Mouse (Mus musculus) urinary bladder, adult 2 months (tissue): ENCODE results near the gene Gcm1. TPM values are rescaled to one million over a fixed set of nuclear protein-coding genes. Genes with fewer than 3 reads are reported as not detected.

Experiments
- DNase-seq: peaks from one replicate; pipeline ENCODE4 v3.0.0; 2022; ENCODE audit warnings: low spot score
- polyA plus RNA-seq: library from polyadenylated mRNA; depleted of rRNA; stranded (reverse); fragments of >200 nt; gene quantifications from 2 replicates; pipeline ENCODE4 v1.2.3, GENCODE M21; 2012; rRNA removed

Gcm1 gene
- not detected in 2 replicates for polyA plus RNA-seq

DNA sequence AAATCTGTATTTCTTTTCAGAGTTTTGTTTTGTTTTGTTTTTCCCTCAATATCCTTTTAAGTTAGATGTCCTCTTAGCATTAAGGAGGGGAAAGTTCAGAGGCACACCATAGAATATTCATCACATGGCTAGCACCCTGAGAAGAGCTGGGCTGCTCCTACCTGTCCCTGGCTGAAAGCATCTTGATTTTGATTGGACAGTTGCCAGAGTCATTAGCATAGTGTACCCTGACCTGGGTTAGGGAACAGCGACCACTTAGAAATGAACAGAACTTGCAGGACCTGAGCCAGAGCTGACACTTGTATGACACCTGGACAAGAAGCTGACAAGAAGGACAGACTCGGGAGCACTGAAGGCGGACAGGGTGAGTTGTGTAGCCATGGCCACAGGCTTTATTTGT is at the start of gene Gcm1:
Gcm1 (plus strand) TSS at position 248 of the 400 bp plus-strand sequence.
- no peak for DNase-seq

DNA sequence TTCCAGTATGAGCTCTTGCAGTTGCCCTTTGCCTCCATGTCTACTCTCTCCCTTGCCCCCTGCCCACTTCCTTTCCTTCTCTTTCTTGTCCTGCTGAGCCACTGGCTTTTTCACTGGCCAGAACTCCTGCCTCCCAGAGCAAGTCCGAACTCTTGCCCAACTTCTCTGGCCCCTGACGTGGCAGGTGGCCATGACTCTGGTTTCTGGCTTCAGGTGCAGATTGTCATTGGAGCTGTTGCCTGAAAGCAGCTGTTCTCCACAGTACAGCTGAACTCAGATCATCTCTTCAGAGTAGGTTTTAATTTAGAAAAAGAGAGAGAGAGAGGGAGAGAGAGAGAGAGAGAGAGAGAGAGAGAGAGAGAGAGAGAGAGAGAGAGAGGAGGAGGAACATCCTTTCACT is 48.4 kb upstream of the Gcm1 start:
- DNase-seq, result no peak

DNA sequence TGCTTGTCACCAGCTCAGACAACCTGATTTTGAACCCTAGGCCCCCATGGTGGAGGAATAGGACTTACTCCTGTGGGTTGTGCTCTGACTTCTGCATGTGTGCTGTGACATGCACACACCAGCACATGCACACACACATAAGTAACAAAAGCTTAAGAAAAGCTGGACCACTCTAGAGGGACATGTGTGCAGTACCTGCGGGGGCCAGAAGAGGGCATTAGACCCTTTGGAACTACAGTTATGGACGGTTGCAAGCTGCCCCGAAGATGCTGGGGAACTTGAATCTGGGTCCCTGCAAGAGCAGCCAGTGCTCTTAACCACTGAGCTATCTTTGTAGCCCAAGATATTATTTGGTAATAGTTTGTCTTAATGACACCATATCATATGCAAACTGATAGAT is 46.2 kb upstream of the Gcm1 start:
- no peak for DNase-seq

DNA sequence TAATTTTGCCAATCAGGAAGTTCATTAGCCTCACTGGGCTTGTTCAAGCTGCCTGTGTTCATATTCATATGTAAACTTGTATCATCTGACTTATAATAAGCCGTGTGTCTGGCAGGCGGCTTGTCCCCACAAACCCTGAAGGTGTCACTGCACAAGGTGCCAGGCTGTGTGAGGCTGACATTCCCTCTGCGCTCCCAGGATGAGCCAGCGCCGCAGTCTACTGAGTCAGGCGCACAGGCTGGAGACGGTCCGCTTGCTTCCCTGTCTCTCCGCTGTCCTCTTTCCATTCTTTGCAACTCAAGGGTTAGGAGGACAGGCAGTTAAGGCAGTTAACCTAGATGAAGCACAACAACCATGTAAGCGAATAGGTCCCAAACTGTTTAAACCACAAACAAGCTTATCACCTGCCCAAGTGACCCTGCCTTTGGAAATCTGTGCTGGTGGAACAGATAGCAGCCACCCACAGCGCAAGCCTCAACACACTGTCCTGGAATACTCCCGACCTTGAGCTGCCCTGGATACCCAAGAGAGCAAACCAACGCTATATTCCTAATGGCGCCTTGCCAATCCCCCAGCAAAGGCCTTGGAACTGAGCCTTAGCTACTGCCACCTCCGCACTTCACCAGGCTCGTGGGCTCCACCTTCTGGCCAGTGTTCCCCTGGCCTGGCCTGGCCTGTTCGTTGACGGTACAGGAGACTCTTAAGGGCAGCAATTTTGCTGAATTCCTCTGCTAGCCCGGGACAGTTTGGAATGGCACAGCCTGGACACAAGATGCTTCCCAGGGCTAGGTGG is 45.3 kb upstream of the Gcm1 start:
- peak; percentile 63 for DNase-seq

DNA sequence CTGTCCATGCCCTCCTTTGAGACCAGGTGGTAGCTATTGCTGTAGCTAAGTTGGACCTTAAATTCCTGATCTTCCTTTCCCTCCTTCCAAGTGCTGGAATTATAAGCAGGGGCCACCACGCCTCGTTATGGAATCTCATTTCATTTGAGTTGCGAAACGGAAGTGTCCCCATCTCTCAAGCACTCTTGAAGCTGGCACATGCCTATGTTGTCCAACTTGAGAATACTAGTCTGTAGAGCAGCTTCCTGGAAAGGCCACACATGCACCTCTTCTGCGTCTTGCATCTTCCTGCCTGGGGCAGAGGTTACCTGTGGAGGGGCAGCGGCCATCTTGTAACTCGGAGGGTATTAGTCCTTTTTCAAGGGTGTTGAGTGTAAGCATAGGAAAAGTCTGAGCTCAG is 42.3 kb upstream of the Gcm1 start:
- DNase-seq, result no peak

DNA sequence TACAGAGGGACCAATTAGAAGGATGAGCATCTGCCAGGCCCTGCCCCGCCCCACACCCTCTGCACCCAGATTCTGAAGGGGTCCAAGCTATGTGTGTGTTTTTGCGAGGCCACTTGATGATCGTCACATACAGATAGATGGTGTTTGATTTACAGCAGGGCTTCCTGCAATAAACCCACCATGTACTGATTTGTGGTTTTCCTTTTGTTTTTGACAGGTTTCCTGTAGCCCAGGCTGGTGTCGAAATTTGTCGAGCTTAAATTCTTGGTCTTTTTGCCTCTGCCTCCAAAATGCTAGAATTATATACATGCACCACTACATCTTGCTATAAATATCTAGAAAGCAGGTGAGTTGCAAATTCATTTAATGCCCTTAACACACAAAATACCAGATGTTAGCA is 41.5 kb upstream of the Gcm1 start:
- DNase-seq, result no peak

DNA sequence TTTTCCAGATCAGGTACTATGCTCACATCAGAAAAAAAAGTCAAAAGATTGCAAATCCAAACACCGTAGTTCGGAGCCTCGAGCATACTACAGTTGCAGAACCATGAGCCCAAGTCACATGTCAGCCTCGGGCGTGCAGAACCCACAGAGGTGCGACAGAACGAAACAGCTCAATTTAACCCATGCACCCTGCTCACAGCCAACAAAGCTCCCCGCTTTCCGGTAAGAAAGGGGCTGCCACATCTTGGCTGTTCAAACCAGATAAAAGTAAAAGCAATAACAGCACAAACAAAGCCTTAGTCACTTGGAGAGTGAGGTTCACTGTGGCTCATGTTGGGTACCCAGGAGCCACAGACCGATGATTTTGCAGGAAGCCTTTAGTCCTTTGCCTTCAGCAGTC is 41.0 kb upstream of the Gcm1 start:
- no peak for DNase-seq

DNA sequence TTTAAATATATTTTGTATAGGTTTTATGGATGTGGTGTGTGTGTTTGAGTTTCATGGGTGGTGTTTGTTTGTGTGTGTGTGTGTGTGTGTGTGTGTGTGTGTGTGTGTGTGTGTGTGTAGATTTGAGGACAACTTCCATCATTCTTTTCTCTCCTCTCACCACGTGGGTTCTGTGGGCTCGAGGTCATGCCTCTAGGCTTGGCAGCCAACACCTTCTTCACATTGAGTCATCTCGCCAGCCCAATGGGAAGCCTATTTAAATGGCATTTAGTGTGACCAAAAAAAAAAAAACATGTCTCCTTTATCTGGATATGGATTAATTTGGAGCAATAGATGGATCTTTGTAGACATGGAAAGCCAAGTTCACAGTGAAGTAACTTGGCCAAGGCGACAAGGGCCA is 39.7 kb upstream of the Gcm1 start:
- no peak for DNase-seq

DNA sequence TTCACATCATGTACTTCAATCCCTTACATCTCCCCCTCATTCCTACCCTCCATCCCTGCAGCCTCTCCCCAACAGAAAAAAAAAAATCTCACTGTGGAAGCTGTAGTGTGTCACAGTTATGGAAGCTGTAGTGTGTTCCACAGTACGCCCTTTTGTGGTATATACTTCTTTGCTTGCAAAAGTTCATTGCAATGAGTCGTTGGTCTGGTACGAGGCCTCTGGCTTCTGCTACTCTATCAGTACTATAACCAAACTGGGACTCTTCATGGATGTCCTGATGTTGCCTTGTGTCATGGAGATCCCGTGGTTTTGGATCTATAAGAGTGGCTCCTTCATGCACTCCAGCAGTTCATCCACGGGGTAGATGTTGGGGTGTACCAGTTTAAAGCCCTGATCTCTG is 39.0 kb upstream of the Gcm1 start:
- DNase-seq, result no peak

DNA sequence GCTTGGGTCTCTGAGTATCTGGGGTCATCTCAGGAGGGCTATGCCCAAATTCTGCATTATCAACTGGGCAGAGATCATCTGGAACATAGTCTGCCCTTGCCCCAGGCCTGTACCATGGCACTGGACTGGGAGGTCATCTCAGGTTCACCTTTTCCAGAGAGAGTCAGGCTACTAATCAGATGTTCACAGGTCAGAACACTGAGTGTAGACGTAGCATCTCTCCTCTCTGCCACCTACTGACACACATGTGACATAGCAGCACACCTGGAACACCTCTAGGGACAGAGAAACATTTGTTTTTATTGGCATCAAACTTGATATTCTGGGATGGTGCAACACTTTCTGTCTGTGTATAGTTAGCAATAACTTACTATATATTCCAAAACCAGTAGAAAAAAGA is 37.9 kb upstream of the Gcm1 start:
- no peak for DNase-seq

DNA sequence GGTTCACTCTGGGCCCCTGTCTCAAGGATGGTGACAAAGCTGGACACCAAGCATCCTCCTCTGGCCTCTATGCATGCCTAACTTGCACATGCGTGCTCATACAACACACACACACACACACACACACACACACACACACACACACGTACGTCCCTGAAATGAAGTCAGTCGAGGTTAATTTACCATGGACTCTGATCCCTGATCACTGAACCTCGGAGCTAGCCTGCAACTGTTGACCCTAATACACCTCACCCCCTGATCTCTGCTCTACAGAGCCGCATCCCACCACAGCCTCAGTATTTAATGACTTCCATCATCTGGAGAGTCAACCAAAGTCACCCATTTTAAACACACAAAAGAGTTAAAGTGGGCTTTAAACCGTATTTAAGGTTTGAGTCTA is 35.9 kb upstream of the Gcm1 start:
- no peak for DNase-seq

DNA sequence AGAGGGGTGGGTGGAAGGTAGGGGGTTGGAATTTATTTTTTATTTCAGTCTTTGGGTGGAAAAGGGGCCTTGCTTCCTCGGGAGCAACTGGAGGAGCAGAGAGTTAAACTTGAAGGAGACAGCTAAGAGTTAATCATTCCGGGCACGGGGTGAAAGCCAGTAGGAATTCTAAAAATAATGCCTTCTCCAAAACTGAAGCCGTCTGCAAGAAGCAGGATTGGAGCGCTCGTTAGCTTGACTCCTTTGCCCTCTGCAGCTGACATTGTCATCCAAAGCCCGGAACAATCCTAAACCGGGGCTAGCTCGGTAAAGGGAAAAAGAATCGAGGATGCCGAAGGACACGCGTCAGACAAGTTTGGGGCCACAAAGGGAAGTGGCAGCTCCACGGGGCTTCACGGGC is 35.4 kb upstream of the Gcm1 start:
- DNase-seq, result no peak

DNA sequence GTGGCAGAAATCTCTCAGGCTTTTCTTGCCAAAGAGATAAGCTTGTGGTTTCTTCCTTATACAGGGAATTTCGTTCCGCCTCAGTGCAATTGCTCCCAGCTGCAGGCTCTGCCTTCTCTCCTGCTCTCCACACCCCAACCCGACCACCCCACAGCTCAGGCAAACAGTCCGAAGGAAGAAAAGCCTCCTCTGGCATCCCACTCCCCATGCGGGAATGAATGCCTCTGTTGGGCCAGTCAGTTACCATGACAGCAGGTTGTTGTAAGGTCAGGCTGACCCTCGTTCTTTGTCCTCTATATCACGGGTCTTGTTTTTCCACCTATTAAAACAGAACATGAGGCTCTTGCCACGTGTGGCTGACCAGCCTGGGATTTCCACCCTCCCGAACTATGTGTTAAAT is 30.5 kb upstream of the Gcm1 start:
- no peak for DNase-seq

DNA sequence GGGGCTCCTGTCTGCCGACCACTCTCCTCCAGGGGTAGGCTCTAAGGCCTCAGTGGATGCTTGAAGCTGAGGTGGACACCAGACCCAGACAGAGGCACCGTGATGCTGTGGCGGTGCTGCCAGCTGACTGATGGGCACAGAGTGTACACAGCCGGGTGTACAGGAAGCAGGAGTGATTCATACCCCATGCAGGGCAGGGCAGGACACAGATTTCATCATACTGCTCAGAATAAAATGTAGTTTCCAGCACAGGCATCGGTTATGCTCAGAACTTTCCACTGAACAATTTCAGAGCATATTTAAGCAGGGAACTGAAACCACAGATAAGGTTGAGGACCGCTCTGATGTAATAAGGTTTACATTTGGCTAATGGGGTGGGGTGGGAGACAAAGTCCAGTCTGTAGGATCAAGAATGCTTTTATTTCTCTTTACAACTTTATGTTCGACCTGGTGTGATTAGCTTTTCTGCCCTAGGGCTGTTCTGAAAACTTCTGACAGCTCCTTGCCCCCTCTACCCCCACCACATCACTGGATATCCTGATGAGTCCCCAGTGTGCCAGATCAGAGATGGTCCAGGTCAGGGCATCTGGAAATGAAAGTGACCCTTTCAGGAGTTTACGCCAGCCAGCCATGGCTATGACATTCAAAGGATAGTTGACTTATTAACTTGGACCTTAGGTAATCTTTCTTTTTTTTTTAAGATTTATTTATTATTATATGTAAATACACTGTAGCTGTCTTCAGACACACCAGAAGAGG is 29.4 kb upstream of the Gcm1 start:
- no peak for DNase-seq

DNA sequence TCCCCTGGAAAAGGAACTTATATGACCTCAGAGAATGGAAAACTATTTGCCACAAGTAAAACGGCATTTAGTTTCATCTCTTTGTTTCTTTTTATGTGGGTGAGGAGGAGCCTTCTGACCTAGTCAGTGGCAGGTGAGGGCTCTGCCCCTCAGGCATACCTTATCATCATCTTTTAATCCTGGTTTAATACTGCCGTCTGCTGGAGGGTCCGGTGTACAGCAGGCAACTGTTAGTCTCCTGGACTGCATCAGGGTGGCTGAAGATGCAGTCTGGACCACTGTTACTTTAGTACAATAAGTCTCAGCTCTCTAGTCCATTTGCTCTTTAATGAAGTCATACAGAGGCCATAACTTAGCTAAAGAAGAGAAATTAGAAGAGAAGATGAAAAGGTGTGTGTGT is 26.9 kb upstream of the Gcm1 start:
- no peak for DNase-seq

DNA sequence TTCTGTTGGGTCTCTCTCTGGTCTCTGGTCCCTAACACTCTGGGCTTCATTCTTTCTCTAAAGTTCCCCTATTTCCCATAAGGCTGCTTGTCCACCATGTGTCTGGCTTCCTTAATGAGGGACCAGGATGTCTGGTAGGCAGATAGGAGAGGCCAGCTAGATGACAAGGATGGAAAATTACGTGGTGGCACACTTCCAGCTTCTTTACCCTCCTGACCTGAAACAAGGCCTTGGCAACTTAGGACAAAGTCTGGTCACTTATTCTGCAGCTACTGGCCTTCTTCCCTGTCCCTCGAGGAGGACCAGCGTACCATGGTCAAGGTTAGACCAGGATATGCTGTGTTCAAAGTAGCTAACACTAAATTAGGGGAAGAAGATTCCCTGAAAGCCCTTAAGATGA is 24.6 kb upstream of the Gcm1 start:
- no peak for DNase-seq

DNA sequence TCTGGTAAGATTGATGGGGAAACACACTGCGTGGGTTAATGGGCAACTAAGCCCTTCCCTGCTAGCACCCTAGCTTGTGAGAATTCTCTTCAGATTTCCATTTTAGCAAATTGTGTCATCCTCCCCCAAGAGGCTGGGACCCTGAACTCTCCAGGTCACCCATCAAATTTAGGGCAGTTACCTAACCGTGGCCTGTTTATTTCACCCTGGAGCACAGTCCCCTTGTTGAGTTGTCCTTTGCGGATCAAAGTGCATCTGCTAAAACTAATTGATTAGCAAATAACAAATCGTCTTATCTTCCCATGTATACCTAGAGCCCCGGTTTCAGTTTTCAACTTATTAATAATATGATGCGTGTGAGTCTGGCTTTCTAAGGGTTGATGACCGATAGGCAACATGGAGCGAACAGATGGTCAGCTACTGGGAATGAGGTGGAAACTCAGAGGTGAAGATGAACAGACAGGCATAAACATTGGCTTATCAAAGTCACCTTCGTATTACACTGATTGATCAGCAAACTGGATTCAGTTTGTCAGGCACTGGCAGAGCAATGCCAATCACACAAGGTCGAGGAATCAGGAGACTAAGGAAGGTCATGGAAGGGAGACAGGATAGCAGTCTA is 20.8 kb upstream of the Gcm1 start:
- DNase-seq, result no peak

DNA sequence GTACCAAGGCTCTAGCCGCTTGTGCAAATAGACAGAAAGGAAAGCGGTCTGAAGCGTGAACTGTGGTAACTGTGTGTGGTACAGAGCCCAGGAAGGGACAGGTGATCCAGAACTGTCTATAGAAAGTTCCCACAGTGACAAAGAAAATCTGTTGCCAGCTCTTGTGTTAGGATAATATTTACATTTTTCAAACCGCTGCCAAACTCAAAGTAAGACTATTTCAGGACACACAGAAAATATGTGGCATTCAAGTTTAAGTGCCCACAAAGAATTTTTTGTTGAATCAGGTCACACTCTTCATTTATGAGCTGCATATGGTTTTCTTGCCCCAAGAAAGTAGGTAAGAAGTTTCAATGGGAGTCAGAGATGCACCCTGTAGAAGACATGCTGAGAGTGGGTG is 18.8 kb upstream of the Gcm1 start:
- DNase-seq, result no peak

DNA sequence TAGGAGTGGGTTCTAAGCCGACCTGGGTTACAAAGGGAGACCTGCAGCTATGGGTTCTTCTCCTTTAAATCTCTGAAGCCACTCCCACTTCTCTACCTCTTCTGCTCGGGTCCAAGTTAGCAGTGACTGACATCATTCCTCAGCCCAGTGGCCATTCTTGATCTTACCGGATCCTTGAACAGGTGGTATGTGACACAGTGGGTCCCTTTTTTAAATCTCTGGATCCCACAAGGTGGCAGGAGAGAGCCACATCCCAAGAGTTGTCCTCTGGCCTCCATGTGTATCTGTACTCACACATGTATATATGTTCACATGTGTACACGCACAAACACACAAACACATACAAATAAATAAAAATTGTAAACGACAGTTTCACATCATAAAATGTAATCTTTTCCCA is 16.4 kb upstream of the Gcm1 start:
- DNase-seq, result no peak

DNA sequence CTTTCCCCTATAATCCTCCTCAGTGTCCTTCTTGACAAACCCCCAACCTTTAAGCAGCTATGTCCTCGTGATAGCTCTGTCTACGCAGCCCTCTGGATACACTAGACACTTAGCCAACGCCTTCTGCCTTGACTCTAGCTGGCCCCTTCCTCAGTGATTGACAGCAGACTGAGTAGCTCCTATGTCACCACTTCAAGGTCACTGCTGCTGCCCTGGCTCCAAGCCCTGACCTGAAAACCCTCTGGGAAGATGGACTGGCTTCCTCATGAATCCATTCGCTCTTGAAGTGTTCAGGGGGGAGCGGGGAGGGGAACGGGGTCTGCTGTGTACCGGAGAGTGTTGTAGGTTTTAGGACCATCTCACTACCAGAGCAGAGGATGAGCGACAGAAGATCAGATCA is 15.9 kb upstream of the Gcm1 start:
- no peak for DNase-seq

DNA sequence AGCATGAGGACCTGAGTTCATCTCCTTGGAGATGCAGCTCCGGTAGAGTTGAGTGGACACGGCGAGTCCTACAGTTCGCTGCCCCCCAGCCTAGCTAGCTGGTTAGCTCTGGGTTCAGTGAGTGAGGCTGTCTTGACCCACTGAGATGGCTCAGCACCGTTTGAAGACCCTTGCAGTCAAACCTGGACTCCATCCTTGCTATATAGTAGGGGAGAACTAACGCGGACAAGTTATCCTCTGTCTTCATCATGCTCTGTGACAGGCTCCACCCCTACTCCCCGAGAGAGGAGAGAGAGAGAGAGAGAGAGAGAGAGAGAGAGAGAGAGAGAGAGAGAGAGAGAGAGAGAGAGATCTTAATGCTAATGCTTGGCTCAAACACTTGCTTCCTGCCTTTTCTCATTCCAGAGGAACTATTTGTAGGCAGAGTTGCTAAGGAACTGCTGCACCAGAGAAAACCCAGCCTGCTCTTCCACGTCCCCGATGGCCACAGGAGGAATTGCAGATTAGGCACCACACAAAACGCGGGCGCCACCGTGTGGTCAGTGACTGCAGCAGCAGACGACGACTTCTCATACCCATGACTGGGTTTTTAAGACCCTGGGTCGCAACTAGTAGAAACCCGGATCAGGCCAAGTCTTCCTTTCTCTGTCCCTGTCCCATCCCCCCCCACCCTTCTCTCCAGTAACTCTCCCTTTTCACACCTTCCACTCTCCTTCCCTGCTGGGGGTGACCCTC is 12.8 kb upstream of the Gcm1 start:
- peak; percentile 58 for DNase-seq

DNA sequence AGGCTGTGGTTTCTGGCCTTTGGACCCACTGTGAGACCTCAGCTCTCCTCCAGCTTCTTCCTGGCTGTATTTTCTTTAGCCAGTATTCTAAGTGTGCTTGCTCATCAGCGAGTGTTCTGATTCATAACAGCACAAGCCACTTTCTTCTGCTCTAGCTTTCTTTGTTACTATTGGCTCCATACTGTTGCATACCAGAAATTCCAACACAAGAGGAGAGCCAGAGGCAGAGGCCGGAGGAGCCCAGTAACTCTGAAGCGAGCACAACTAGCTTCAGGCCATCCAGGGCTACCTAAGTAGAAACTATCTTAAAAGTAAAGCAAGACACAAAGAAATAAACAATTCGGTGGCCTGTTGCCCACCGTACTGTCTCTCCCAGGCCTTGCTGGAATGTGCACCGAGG is 6.6 kb upstream of the Gcm1 start:
- no peak for DNase-seq
